Mouse (Mus musculus) heart, postnatal 0 days (tissue): Measurements from ENCODE around the gene Dcbld1. TPM values are rescaled to one million over a fixed set of nuclear protein-coding genes. Genes with fewer than 3 reads are reported as not detected.

Experiments used
- ATAC-seq: fragments of 200-750 bp; cut with Nextera tagmentation; 2 replicates; pipeline ENCODE4 v1.8.0; 2017; ENCODE audit warnings: low read depth, moderate number of reproducible peaks, moderate library complexity; ENCODE audit not compliant: insufficient read depth
- DNase-seq: peaks from one replicate; pipeline ENCODE4 v3.0.0-alpha.2; 2016; ENCODE audit warnings: low spot score
- H3K27ac ChIP-seq: fragments of 300-500 bp; sonication (generic); 2 replicates; pipeline ENCODE4 v1.5.1; 2014; ENCODE audit warnings: low read depth, mild to moderate bottlenecking
- H3K27me3 ChIP-seq: fragments of 300-500 bp; sonication (generic); 2 replicates; pipeline ENCODE4 v1.6.1; 2014; ENCODE audit warnings: low read length, mixed read lengths; ENCODE audit not compliant: control insufficient read depth, insufficient read depth
- H3K36me3 ChIP-seq: fragments of 300-500 bp; sonication (generic); replicated peaks from 2 replicates; pipeline ENCODE4 v1.6.1; 2014; ENCODE audit warnings: low read length, mixed read lengths; ENCODE audit not compliant: control insufficient read depth, insufficient read depth
- H3K4me1 ChIP-seq: fragments of 300-500 bp; sonication (generic); 2 replicates; pipeline ENCODE4 v1.6.1; 2014; ENCODE audit warnings: antibody characterized with exemption; ENCODE audit not compliant: control insufficient read depth, insufficient read depth
- H3K4me2 ChIP-seq: fragments of 300-500 bp; sonication (generic); 2 replicates; pipeline ENCODE4 v1.6.1; 2014; ENCODE audit warnings: low read depth, mild to moderate bottlenecking, low read length, moderate library complexity
- H3K4me3 ChIP-seq: fragments of 300-500 bp; sonication (generic); 2 replicates; pipeline ENCODE4 v1.5.1; 2014; ENCODE audit warnings: low read depth, low read length
- H3K9ac ChIP-seq: fragments of 300-500 bp; sonication (generic); replicated peaks from 2 replicates; pipeline ENCODE4 v1.6.1; 2014; ENCODE audit warnings: low read depth, low read length, mixed read lengths
- H3K9me3 ChIP-seq: fragments of 300-500 bp; sonication (generic); replicated peaks from 2 replicates; pipeline ENCODE4 v1.6.1; 2016; ENCODE audit warnings: low read length; ENCODE audit not compliant: control insufficient read depth
- CTCF ChIP-seq: IDR thresholded peaks from 2 replicates; pipeline ENCODE4 v1.5.1; 2016; ENCODE audit warnings: antibody characterized with exemption, control low read depth, low read depth
- EP300 ChIP-seq: IDR thresholded peaks from 2 replicates; pipeline ENCODE4 v1.6.1; 2016; ENCODE audit warnings: antibody characterized with exemption, low read depth
- WGBS: fragments of 180-500 bp; shearing (Covaris S2); extraction: QIAGEN DNeasy Blood & Tissue Kit; methylation state at CpG from one replicate; pipeline ENCODE4 v1.1.7; 2014; 5-methylcytosine and 5-hydroxymethylcytosine counted together
- polyA plus RNA-seq: library from polyadenylated mRNA; unstranded; fragments of >200 nt; fragmentation: Nextera tagmentation; extraction: Ambion mirVana; gene quantifications from 2 replicates; pipeline ENCODE4 v1.2.1, GENCODE M21; 2015
- total RNA-seq: library from RNA; depleted of rRNA; stranded (reverse); fragments of >200 nt; gene quantifications from 2 replicates; pipeline ENCODE4 v1.2.3, GENCODE M21; 2014; ENCODE audit warnings: low replicate concordance

Gene Dcbld1
- total and polyA plus RNA-seq, 2 experiments from 2014 or later, result 4.1 to 6.5 TPM

- 22% methylated on average over 7 of the region's 7 CpGs for WGBS
- DNase-seq, result no peak
Measured at GRCm38 (mm10) chr10:52234654-52234981, 1.2 kb downstream of the Dcbld1 start.

GRCm38 (mm10) chr10:52235461-52235860 lies 2.0 kb downstream of the Dcbld1 start:
- DNase-seq, result no peak
- no peaks in the 10 kb centered on the region for H3K9me3 ChIP-seq
- peak overlapping the region; percentile 76 for H3K4me3 ChIP-seq
- 68% methylated on average over 5 of the region's 5 CpGs for WGBS
- no peaks in the 10 kb centered on the region for H3K36me3 ChIP-seq
- H3K27ac ChIP-seq, result no peak overlapping the region
- H3K4me1 ChIP-seq, result peaks cover 10% of the 10 kb centered on the region
- no peak for ATAC-seq
- no peak for TF ChIP-seq CTCF
- peak overlapping the region; percentile 90; the same call in 1 of the 2 replicates for H3K4me2 ChIP-seq
- no peak overlapping the region for H3K9ac ChIP-seq
- H3K27me3 ChIP-seq, result no peaks in the 10 kb centered on the region

More at GRCm38 (mm10) chr10:52234654-52234981, 1.2 kb downstream of the Dcbld1 start:
- H3K9ac ChIP-seq, result peak overlapping the region; percentile 75
- H3K36me3 ChIP-seq, result no peaks in the 10 kb centered on the region
- no peaks in the 10 kb centered on the region for H3K9me3 ChIP-seq
- H3K27ac ChIP-seq, result no peak overlapping the region
- no peak for ATAC-seq
- H3K4me2 ChIP-seq, result peak overlapping the region; percentile 90
- no peaks in the 10 kb centered on the region for H3K27me3 ChIP-seq
- peak overlapping the region; percentile 76 for H3K4me3 ChIP-seq
- peaks cover 10% of the 10 kb centered on the region for H3K4me1 ChIP-seq
- TF ChIP-seq CTCF (no peak), EP300 (no peak)

- WGBS, result 87% methylated on average over 5 of the region's 5 CpGs
- TF ChIP-seq CTCF (no peak), EP300 (no peak)
- H3K4me1 ChIP-seq, result no peaks in the 10 kb centered on the region
Measured at GRCm38 (mm10) chr10:52242015-52242414, 8.6 kb downstream of the Dcbld1 start.

GRCm38 (mm10) chr10:52242680-52243323 lies 9.4 kb downstream of the Dcbld1 start:
- no peaks in the 10 kb centered on the region for H3K4me1 ChIP-seq
- no peak overlapping the region for H3K4me2 ChIP-seq
- 61% methylated on average over 7 of the region's 7 CpGs for WGBS
- no peaks in the 10 kb centered on the region for H3K36me3 ChIP-seq
- no peaks in the 10 kb centered on the region for H3K9me3 ChIP-seq
- ATAC-seq (no peak), DNase-seq (no peak)
- no peak overlapping the region for H3K9ac ChIP-seq
- no peak overlapping the region for H3K4me3 ChIP-seq
- H3K27ac ChIP-seq, result no peak overlapping the region
- TF ChIP-seq EP300, result no peak
- no peak for TF ChIP-seq CTCF
- no peaks in the 10 kb centered on the region for H3K27me3 ChIP-seq

More at GRCm38 (mm10) chr10:52242015-52242414, 8.6 kb downstream of the Dcbld1 start:
- Histone ChIP-seq H3K36me3 (no peaks in the 10 kb centered on the region), H3K9me3 (no peaks in the 10 kb centered on the region), H3K4me3 (no peak overlapping the region), H3K4me2 (no peak overlapping the region), H3K27me3 (no peaks in the 10 kb centered on the region), H3K27ac (no peak overlapping the region), H3K9ac (no peak overlapping the region)
- ATAC-seq, result no peak
- no peak for DNase-seq

- no peak overlapping the region for H3K4me3 ChIP-seq
- DNase-seq (no peak), ATAC-seq (no peak)
- no peak overlapping the region for H3K9ac ChIP-seq
- no peaks in the 10 kb centered on the region for H3K27me3 ChIP-seq
- H3K4me1 ChIP-seq, result no peaks in the 10 kb centered on the region
- no peaks in the 10 kb centered on the region for H3K36me3 ChIP-seq
- H3K9me3 ChIP-seq, result no peaks in the 10 kb centered on the region
- TF ChIP-seq CTCF (no peak), EP300 (no peak)
- WGBS, result 87% methylated on average over 3 of the region's 3 CpGs
- H3K4me2 ChIP-seq, result no peak overlapping the region
- H3K27ac ChIP-seq, result no peak overlapping the region
Measured at GRCm38 (mm10) chr10:52246207-52246606, 12.8 kb downstream of the Dcbld1 start.

- ATAC-seq, result no peak
- Histone ChIP-seq H3K9me3 (no peaks in the 10 kb centered on the region), H3K27me3 (no peaks in the 10 kb centered on the region)
Measured at GRCm38 (mm10) chr10:52252240-52252639, 18.8 kb downstream of the Dcbld1 start.

More at GRCm38 (mm10) chr10:52252240-52252639, 18.8 kb downstream of the Dcbld1 start:
- TF ChIP-seq CTCF (no peak), EP300 (no peak)
- Histone ChIP-seq H3K36me3 (no peaks in the 10 kb centered on the region), H3K4me3 (no peak overlapping the region), H3K27ac (no peak overlapping the region), H3K4me2 (no peak overlapping the region), H3K9ac (no peak overlapping the region), H3K4me1 (no peaks in the 10 kb centered on the region)
- DNase-seq, result no peak
- WGBS, result 94% methylated on average over 1 of the region's 1 CpGs
